Mouse (Mus musculus) MEL (cell line): ENCODE measurements around the gene Nt5c2. TPM values are rescaled to one million over a fixed set of nuclear protein-coding genes. Genes with fewer than 3 reads are reported as not detected.

ENCODE experiments used
- DNase-seq: peaks from one replicate; pipeline ENCODE4 v3.0.0; 2011; ENCODE audit warnings: low read depth, low spot score
- H3K27ac ChIP-seq: 2 replicates; pipeline ENCODE4 v1.5.1; 2012; ENCODE audit warnings: low read depth, mild to moderate bottlenecking, control low read depth, low read length, moderate library complexity; ENCODE audit not compliant: control insufficient read depth
- H3K27me3 ChIP-seq, 2 experiments: fragments of 150-350 bp in 1 of 2; sonication (generic) in 1 of 2; 2 replicates each; pipeline ENCODE4 v1.6.1; 2012; ENCODE audit warnings: low read length in 2 of 2, mild to moderate bottlenecking in 2 of 2, improper control_type of control experiment in 1 of 2, moderate library complexity in 1 of 2; ENCODE audit not compliant: insufficient read depth in 2 of 2, control insufficient read depth in 1 of 2
- H3K36me3 ChIP-seq, 2 experiments: 2 replicates each; pipeline ENCODE4 v1.6.1; 2012 to 2014; ENCODE audit warnings: low read length in 2 of 2, improper control_type of control experiment in 1 of 2, inconsistent platforms in 1 of 2, mild to moderate bottlenecking in 1 of 2; ENCODE audit not compliant: insufficient read depth in 2 of 2, control insufficient read depth in 1 of 2
- H3K4me1 ChIP-seq, 2 experiments: fragments of 150-350 bp in 1 of 2; sonication (generic) in 1 of 2; 2 replicates each; pipeline ENCODE4 v1.6.1; 2012; ENCODE audit warnings: low read length in 2 of 2, improper control_type of control experiment in 1 of 2, mild to moderate bottlenecking in 1 of 2; ENCODE audit not compliant: insufficient read depth in 2 of 2, control insufficient read depth in 1 of 2
- H3K4me3 ChIP-seq, 2 experiments: fragments of 150-350 bp in 1 of 2; sonication (generic) in 1 of 2; 2 replicates each; pipeline ENCODE4 v1.5.1; 2012; ENCODE audit warnings: low read depth in 2 of 2, low read length in 2 of 2, mild to moderate bottlenecking in 2 of 2, moderate library complexity in 2 of 2, control low read depth in 1 of 2, improper control_type of control experiment in 1 of 2; ENCODE audit not compliant: control insufficient read depth in 1 of 2, insufficient read depth in 1 of 2
- H3K79me2 ChIP-seq: 2 replicates; pipeline ENCODE4 v1.6.1; 2012; ENCODE audit warnings: mild to moderate bottlenecking, low read length, moderate library complexity; ENCODE audit not compliant: control insufficient read depth, poor library complexity, insufficient read depth
- H3K9ac ChIP-seq: 2 replicates; pipeline ENCODE4 v1.6.1; 2012; ENCODE audit warnings: low read depth, mild to moderate bottlenecking, control low read depth, low read length, moderate library complexity; ENCODE audit not compliant: control insufficient read depth, poor library complexity, severe bottlenecking
- H3K9me3 ChIP-seq: fragments of 150-350 bp; sonication (generic); replicated peaks from 2 replicates; pipeline ENCODE4 v1.6.1; 2012; ENCODE audit warnings: mild to moderate bottlenecking, low read length, improper control_type of control experiment, moderate library complexity; ENCODE audit not compliant: insufficient read depth
- CHD1 ChIP-seq: IDR thresholded peaks from 2 replicates; pipeline ENCODE4 v1.6.1; 2012; ENCODE audit warnings: low read depth, mild to moderate bottlenecking, inconsistent platforms, low read length, improper control_type of control experiment
- E2F4 ChIP-seq: IDR thresholded peaks from 2 replicates; pipeline ENCODE4 v1.6.1; 2011; ENCODE audit warnings: low read depth, low read length, improper control_type of control experiment, borderline replicate concordance
- EP300 ChIP-seq, 2 experiments: IDR thresholded peaks; 2 replicates each; pipeline ENCODE4 v1.6.1; 2011; ENCODE audit warnings: improper control_type of control experiment in 2 of 2, low read length in 2 of 2, low read depth in 1 of 2, mild to moderate bottlenecking in 1 of 2
- GATA1 ChIP-seq: IDR thresholded peaks from 2 replicates; pipeline ENCODE4 v1.6.1; 2011; ENCODE audit warnings: low read depth, low read length, improper control_type of control experiment
- MEF2A ChIP-seq: IDR thresholded peaks from 2 replicates; pipeline ENCODE4 v1.6.1; 2014; ENCODE audit warnings: low read depth, mild to moderate bottlenecking, inconsistent platforms, low read length, improper control_type of control experiment; ENCODE audit not compliant: poor library complexity, insufficient replicate concordance, severe bottlenecking; ENCODE audit errors: extremely low read depth
- MYC ChIP-seq: IDR thresholded peaks from 2 replicates; pipeline ENCODE4 v1.6.1; 2011; ENCODE audit warnings: low read depth, mild to moderate bottlenecking, low read length, improper control_type of control experiment, moderate library complexity
- NELFE ChIP-seq: IDR thresholded peaks from 2 replicates; pipeline ENCODE4 v1.6.1; 2011; ENCODE audit warnings: low read depth, low read length, improper control_type of control experiment
- POLR2A ChIP-seq, 2 experiments: IDR thresholded peaks; 2 replicates each; pipeline ENCODE4 v1.6.1; 2011 to 2012; ENCODE audit warnings: low read length in 2 of 2, mild to moderate bottlenecking in 2 of 2, control low read depth in 1 of 2, improper control_type of control experiment in 1 of 2, low read depth in 1 of 2, moderate library complexity in 1 of 2; ENCODE audit not compliant: control insufficient read depth in 1 of 2, insufficient read depth in 1 of 2, poor library complexity in 1 of 2
- SIN3A ChIP-seq: IDR thresholded peaks from 2 replicates; pipeline ENCODE4 v1.6.1; 2012; ENCODE audit warnings: low read length, improper control_type of control experiment, inconsistent platforms
- TBP ChIP-seq: IDR thresholded peaks from 2 replicates; pipeline ENCODE4 v1.8.0; 2011; ENCODE audit warnings: low read depth, low read length, improper control_type of control experiment
- UBTF ChIP-seq: IDR thresholded peaks from 2 replicates; pipeline ENCODE4 v1.6.1; 2012; ENCODE audit warnings: low read depth, mild to moderate bottlenecking, inconsistent platforms, low read length, improper control_type of control experiment, moderate library complexity, borderline replicate concordance; ENCODE audit not compliant: insufficient read depth
- USF1 ChIP-seq: IDR thresholded peaks from 2 replicates; pipeline ENCODE4 v1.6.1; 2014; ENCODE audit warnings: low read depth, mild to moderate bottlenecking, inconsistent platforms, low read length, improper control_type of control experiment, moderate library complexity
- polyA plus RNA-seq, 2 experiments: library from polyadenylated mRNA; stranded (reverse) in 1 of 2; unstranded in 1 of 2; fragments of >175 nt in 1 of 2; fragments of >200 nt in 1 of 2; gene quantifications; 2 replicates each; pipeline versions ENCODE4 v1.2.1 to v1.2.4; 2012; ENCODE audit warnings: low replicate concordance in 2 of 2, low read depth in 1 of 2; ENCODE audit not compliant: insufficient read length in 2 of 2, insufficient read depth in 1 of 2, missing spikeins in 1 of 2
- total RNA-seq: library from RNA; depleted of rRNA; stranded (reverse); fragments of 300-350 nt; gene quantifications from 2 replicates; pipeline ENCODE4 v1.2.3, GENCODE M21; 2012

Nt5c2 gene
- total and polyA plus RNA-seq, 3 experiments = 64.6 to 455 (median 147) TPM

DNA sequence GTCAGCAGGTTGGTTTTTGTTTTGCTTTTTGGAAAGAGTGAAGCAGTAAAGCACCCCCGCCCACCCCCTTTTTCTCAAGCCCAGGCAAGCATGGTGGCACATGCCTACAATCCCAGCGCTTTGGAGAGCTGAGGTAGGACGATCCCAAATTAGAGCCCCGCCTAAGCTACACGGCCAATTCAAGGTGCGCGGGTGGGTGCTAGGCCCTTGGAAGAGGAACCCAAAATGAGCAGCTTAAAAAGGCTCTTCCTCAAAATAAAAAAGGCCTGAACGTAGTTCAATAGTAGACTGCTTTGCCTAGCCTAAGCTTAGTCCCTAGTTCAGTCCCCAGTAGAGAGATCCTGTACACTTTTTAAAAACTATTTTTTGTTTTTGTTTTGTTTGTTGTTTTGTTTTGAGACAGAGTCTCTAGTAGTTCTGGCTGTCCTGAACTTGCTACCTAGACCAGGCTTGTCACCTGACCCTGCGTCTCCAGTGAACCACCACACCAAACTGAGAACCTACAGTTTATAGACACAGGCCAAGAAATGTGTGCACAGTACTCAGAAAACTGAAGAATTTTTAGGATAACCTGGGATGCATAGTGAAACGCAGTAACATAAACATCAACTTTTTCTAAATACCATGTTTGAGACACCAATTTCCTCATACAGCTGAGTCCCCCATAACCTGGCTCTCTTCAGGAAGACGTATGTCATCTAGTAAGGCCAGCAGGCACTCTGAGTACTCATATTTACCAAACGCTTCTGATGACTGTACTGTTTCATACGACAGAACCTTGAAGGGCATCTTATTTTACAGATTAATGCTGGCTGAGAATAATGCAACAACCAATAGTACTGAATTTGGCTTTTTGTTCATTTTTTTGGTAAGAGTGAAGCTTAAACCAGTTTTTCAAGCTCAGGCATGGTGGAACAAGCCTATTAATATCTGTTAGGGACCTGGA lies 54.6 kb downstream of the Nt5c2 start:
- Histone ChIP-seq H3K36me3 (peaks cover 3 to 56% of the 10 kb centered on the region in 2 experiments), H3K27ac (peak overlapping the region; percentile 95), H3K9ac (peak overlapping the region; percentile 94), H3K9me3 (no peaks in the 10 kb centered on the region), H3K4me1 (peaks cover 32 to 50% of the 10 kb centered on the region in 2 experiments), H3K27me3 (no peaks in the 10 kb centered on the region), H3K4me3 (peak overlapping the region; percentile 83 to 96), H3K79me2 (peaks cover 56% of the 10 kb centered on the region)
- TF ChIP-seq POLR2A (IDR thresholded peaks at IDR 0.05; ENCODE audit: control insufficient read depth in 1 of 2, insufficient read depth in 1 of 2, low read depth in 1 of 2, low read length in 2 of 2, poor library complexity in 1 of 2) = peak in 1 of 2 experiments; percentile 32; a peak in 1 of 4 replicates
- TF ChIP-seq TBP = peak; percentile 84
- TF ChIP-seq UBTF = 0 out of 2 replicates have a peak, but pooled peaks have one; percentile 61
- peak; percentile 3; the same call in 1 of the 2 replicates for TF ChIP-seq CHD1
- no peak for TF ChIP-seq GATA1
- TF ChIP-seq EP300 (IDR thresholded peaks at IDR 0.05; ENCODE audit: low read depth in 1 of 2, low read length in 2 of 2) = peak in 1 of 2 experiments; percentile 38; a peak in 1 of 4 replicates
- peak; percentile 49; the same call in 1 of the 2 replicates for TF ChIP-seq SIN3A
- TF ChIP-seq MYC = no peak
- no peak for TF ChIP-seq E2F4
- peak; percentile 78 for TF ChIP-seq USF1
- peak; percentile 77 for DNase-seq

DNA sequence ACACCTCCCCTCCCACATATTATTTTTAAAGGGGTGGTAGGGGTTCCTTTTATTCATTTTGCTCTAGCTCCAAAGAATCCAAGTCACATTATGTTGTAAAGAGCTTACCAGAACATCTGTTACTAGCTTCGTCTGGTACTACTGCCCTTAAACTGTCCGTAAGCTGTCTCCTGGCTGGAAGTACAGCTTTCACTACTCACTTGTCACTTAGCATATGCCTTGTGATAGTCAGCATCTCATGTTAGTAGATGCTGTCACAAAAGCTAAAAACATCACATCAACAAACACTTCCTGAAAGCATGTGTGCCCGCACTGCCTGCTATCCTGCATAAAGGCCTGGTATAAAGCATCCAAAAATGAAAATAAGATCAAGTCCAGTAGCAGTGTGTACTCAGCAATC lies 55.4 kb downstream of the Nt5c2 start:
- peak overlapping the region; percentile 83 to 96 for H3K4me3 ChIP-seq
- no peak for DNase-seq
- peak overlapping the region; percentile 95 for H3K27ac ChIP-seq
- peaks cover 63% of the 10 kb centered on the region for H3K79me2 ChIP-seq
- TF ChIP-seq NELFE = 0 out of 2 replicates have a peak, but pooled peaks have one; percentile 17
- TF ChIP-seq EP300 (IDR thresholded peaks at IDR 0.05; ENCODE audit: low read depth in 1 of 2, low read length in 2 of 2) = 0 out of 4 replicates have a peak, but pooled peaks of 1 of the 2 experiments have one; percentile 25
- no peak for TF ChIP-seq MEF2A
- TF ChIP-seq, all 39 proteins: peak for 2
- no peaks in the 10 kb centered on the region for H3K27me3 ChIP-seq
- no peaks in the 10 kb centered on the region for H3K9me3 ChIP-seq
- H3K9ac ChIP-seq = peak overlapping the region; percentile 94
- peaks cover 3 to 56% of the 10 kb centered on the region in 2 experiments for H3K36me3 ChIP-seq
- peaks cover 31 to 47% of the 10 kb centered on the region in 2 experiments for H3K4me1 ChIP-seq
